Mouse (Mus musculus): ENCODE results near the gene Gm9573.

DNA sequence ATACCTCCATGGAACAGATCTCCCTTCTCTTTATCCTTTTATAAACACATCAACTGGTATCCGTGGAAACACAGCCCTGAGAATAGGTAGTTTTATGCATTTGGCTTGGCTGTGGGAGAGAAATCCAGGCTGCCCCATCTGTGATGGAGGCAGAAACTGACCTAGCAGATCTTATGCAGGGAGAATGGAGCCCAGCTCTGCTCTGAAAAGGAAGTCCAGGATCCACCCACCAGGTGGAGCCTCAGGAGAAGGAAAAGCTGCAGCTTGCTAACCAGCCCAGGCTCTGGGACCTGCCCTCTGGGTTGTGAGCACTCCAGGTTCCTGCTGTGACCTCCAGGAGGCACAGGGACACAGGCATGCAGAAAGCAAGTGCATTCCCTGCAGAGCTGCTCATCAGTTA, 7.6 kb upstream of the Gm9573 start:
- TF ChIP-seq POLR2A (IDR thresholded peaks at IDR 0.05; ENCODE audit: low read depth, low read length) (no peak), CTCF (conservative IDR thresholded peaks at IDR 0.05; ENCODE audit: insufficient read depth, insufficient read length, low read depth, low read length) (peak; percentile 51; the same call in 1 of the 2 replicates)
